Comparison of ENCODE assay signal across 20 mouse cellular contexts in genomic region chr9:72618037-72618436, GRCm38 (mm10). TPM values are rescaled to one million over a fixed set of nuclear protein-coding genes. Genes with fewer than 3 reads are reported as not detected.
DNase-seq lines count a peak whose midpoint lies in the region; ATAC-seq and TF ChIP-seq lines count a peak whose summit lies in the region.
"Had no signal": no experiment of that assay in that cellular context is flagged by ENCODE, and none has a peak within 500 bp of the region (broad histone marks: within the 10 kb centered on the region; RNA-seq: fewer than 3 reads in every experiment).

No protein-coding gene starts in this region.

- whole genome bisulfite sequencing in thymus, adult 2 months, result 97% methylated on average over 3 of the region's 3 CpGs

- TF ChIP-seq CTCF in ES-Bruce4 (IDR thresholded peaks at IDR 0.05; ENCODE audit: low read depth, low read length), result no peak
- no peak for TF ChIP-seq CTCF in thymus, adult 2 months (IDR thresholded peaks at IDR 0.05; ENCODE audit: borderline replicate concordance, control insufficient read depth, extremely low read depth, insufficient read depth, low read length, poor library complexity)

- no peak overlapping the region for H3K9ac ChIP-seq in ES-Bruce4 (ENCODE audit: low read depth, poor library complexity, severe bottlenecking)
- H3K9ac ChIP-seq: embryonic facial prominence, embryonic 12.5 days; forebrain, embryonic 13.5 days; forebrain, embryonic 15.5 days had no signal

- no peak for TF ChIP-seq POLR2A in ES-Bruce4 (IDR thresholded peaks at IDR 0.05; ENCODE audit: insufficient read depth, low read length)
- TF ChIP-seq POLR2A in thymus, adult 2 months (IDR thresholded peaks at IDR 0.05; ENCODE audit: control insufficient read depth, extremely low read depth, insufficient read depth, low read length, poor library complexity), result no peak

- H3K4me3 ChIP-seq in ES-Bruce4 (ENCODE audit: low read depth, low read length), result no peak overlapping the region
- H3K4me3 ChIP-seq in thymus, adult 2 months (ENCODE audit: control insufficient read depth, insufficient read depth, low read length), result no peak overlapping the region
- H3K4me3 ChIP-seq: embryonic facial prominence, embryonic 10.5 days; embryonic facial prominence, embryonic 12.5 days; forebrain, embryonic 13.5 days; forebrain, embryonic 15.5 days had no signal

- peaks cover 22% of the 10 kb centered on the region for H3K36me3 ChIP-seq in ES-Bruce4 (ENCODE audit: control insufficient read depth, insufficient read depth, low read length, poor library complexity, severe bottlenecking)
- peaks cover 49% of the 10 kb centered on the region for H3K36me3 ChIP-seq in thymus, adult 2 months (ENCODE audit: control insufficient read depth, insufficient read depth, low read length)

- peak; percentile 85 for ATAC-seq in frontal cortex, adult (ENCODE audit: low TSS enrichment)
- ATAC-seq: forebrain, embryonic 13.5 days; forebrain, embryonic 15.5 days; Patski had no signal

- DNase-seq in frontal cortex, postnatal 10 days (ENCODE audit: low spot score in 2 of 2), result no peak
- DNase-seq in R1 (ENCODE audit: low read depth, low spot score), result peak; percentile 20
- no peak for DNase-seq in thymus, adult 2 months
- no peak for DNase-seq in left cerebral cortex, adult 9 months (ENCODE audit: low spot score in 2 of 2)
- DNase-seq: adrenal gland, adult 2 months; adrenal gland, postnatal 10 days; adrenal gland, postnatal 25 days; cerebellum, adult 11-12 months; cerebellum, adult 2 months; cerebellum, adult 9-10 months; cerebellum, postnatal 10 days; cerebellum, postnatal 25 days had no signal

- H3K27ac ChIP-seq in ES-Bruce4 (ENCODE audit: insufficient read depth, low read length), result peak overlapping the region; percentile 12
- H3K27ac ChIP-seq in thymus, adult 2 months (ENCODE audit: control insufficient read depth, insufficient read depth, low read length), result no peak overlapping the region
- H3K27ac ChIP-seq: embryonic facial prominence, embryonic 10.5 days; embryonic facial prominence, embryonic 12.5 days; forebrain, embryonic 13.5 days; forebrain, embryonic 15.5 days had no signal

- no peak for TF ChIP-seq EP300 in ES-Bruce4 (IDR thresholded peaks at IDR 0.05; ENCODE audit: insufficient read depth, low read depth, low read length)

- H3K9me3 ChIP-seq in ES-Bruce4 (replicated peaks; ENCODE audit: control insufficient read depth, insufficient read depth, low read length, poor library complexity, severe bottlenecking), result no peaks in the 10 kb centered on the region
- H3K9me3 ChIP-seq: embryonic facial prominence, embryonic 10.5 days; embryonic facial prominence, embryonic 12.5 days; forebrain, embryonic 13.5 days; forebrain, embryonic 15.5 days; G1E had no signal

- no peaks in the 10 kb centered on the region for H3K4me1 ChIP-seq in ES-Bruce4 (ENCODE audit: control insufficient read depth, insufficient read depth, low read length)
- no peaks in the 10 kb centered on the region for H3K4me1 ChIP-seq in thymus, adult 2 months (replicated peaks; ENCODE audit: control insufficient read depth, insufficient read depth, low read length)
- H3K4me1 ChIP-seq: embryonic facial prominence, embryonic 10.5 days; embryonic facial prominence, embryonic 12.5 days had no signal

- no peaks in the 10 kb centered on the region for H3K27me3 ChIP-seq in ES-Bruce4 (ENCODE audit: control insufficient read depth, insufficient read depth, low read length, poor library complexity, severe bottlenecking)
- H3K27me3 ChIP-seq in thymus, adult 2 months (ENCODE audit: control insufficient read depth, insufficient read depth, low read length), result no peaks in the 10 kb centered on the region
- H3K27me3 ChIP-seq: embryonic facial prominence, embryonic 12.5 days; forebrain, embryonic 13.5 days; forebrain, embryonic 15.5 days; Patski had no signal

RNA-seq across cellular contexts. Expression of gene Nedd4, which starts 44.1 kb away (rescaled TPM):
- 1,167 and 1,184 TPM in 2 replicates for polyA plus RNA-seq in ES-Bruce4 (2011; ENCODE audit: insufficient read depth, insufficient read length, low read depth, missing spikeins)
- polyA plus RNA-seq in thymus, adult 2 months (2012; rRNA removed), result 71.7 and 80.4 TPM in 2 replicates

Comparison
In these comparisons a context has a peak if more than half of its experiments do, and no peak if none do; other contexts are left out.
1. RNA of gene Nedd4, which starts 44.1 kb away (polyA plus RNA-seq): 1,167 to 1,184 TPM in ES-Bruce4; 71.7 to 80.4 TPM in thymus, adult 2 months; every median in the first group is over 10 times any median in the second.